Mouse (Mus musculus): ENCODE data around the gene Mindy3. TPM values are rescaled to one million over a fixed set of nuclear protein-coding genes. Genes with fewer than 3 reads are reported as not detected.

The Mindy3 gene
- total RNA-seq, 2 experiments from 2014 or later = 52.1 to 54.8 TPM

GRCm38 (mm10) chr2:12378591-12378990 lies 40.7 kb downstream of the Mindy3 start:
- no peak for DNase-seq (ENCODE audit: low spot score in 2 of 2)
- intact Hi-C loops (cut with DNase I) = no loop called here

- DNase-seq (ENCODE audit: low spot score in 2 of 2) = no peak
- intact Hi-C loops (cut with DNase I) = no loop called here
Measured at GRCm38 (mm10) chr2:12377024-12377423, 42.2 kb downstream of the Mindy3 start.

- intact Hi-C loops (cut with DNase I) = no loop called here
- DNase-seq (ENCODE audit: low spot score in 2 of 2) = no peak
Measured at GRCm38 (mm10) chr2:12372883-12373282, 46.4 kb downstream of the Mindy3 start.

- intact Hi-C loops (cut with DNase I) = no loop called here
- no peak for DNase-seq (ENCODE audit: low spot score in 2 of 2)
Measured at GRCm38 (mm10) chr2:12371401-12371800, 47.9 kb downstream of the Mindy3 start.

- DNase-seq (ENCODE audit: low spot score in 2 of 2) = no peak
- intact Hi-C loops (cut with DNase I) = no loop called here
Measured at GRCm38 (mm10) chr2:12368451-12368850, 50.8 kb downstream of the Mindy3 start.

GRCm38 (mm10) chr2:12368016-12368415 lies 51.3 kb downstream of the Mindy3 start:
- intact Hi-C loops (cut with DNase I) = no loop called here
- no peak for DNase-seq (ENCODE audit: low spot score in 2 of 2)

- intact Hi-C loops (cut with DNase I) = no loop called here
- no peak for DNase-seq (ENCODE audit: low spot score in 2 of 2)
Measured at GRCm38 (mm10) chr2:12361310-12361709, 58.0 kb downstream of the Mindy3 start.

GRCm38 (mm10) chr2:12354837-12355236 lies 64.4 kb downstream of the Mindy3 start:
- no peak for DNase-seq (ENCODE audit: low spot score in 2 of 2)
- intact Hi-C loops (cut with DNase I) = no loop called here

- intact Hi-C loops (cut with DNase I) = no loop called here
- DNase-seq (ENCODE audit: low spot score in 2 of 2) = no peak
Measured at GRCm38 (mm10) chr2:12348914-12349313, 70.4 kb downstream of the Mindy3 start.

- no peak for DNase-seq (ENCODE audit: low spot score in 2 of 2)
- intact Hi-C loops (cut with DNase I) = no loop called here
Measured at GRCm38 (mm10) chr2:12331962-12332361, 87.3 kb downstream of the Mindy3 start.

GRCm38 (mm10) chr2:12329620-12330019 lies 89.7 kb downstream of the Mindy3 start:
- DNase-seq (ENCODE audit: low spot score in 2 of 2) = no peak
- intact Hi-C loops (cut with DNase I) = no loop called here

GRCm38 (mm10) chr2:12329068-12329407 lies 90.2 kb downstream of the Mindy3 start:
- no peak for DNase-seq (ENCODE audit: low spot score in 2 of 2)
- intact Hi-C loops (cut with DNase I) = no loop called here

GRCm38 (mm10) chr2:12328355-12329067 lies 90.8 kb downstream of the Mindy3 start:
- DNase-seq (ENCODE audit: low spot score in 2 of 2) = no peak
- intact Hi-C loops (cut with DNase I) = no loop called here

GRCm38 (mm10) chr2:12327691-12328354 lies 91.4 kb downstream of the Mindy3 start:
- DNase-seq (ENCODE audit: low spot score in 2 of 2) = no peak
- intact Hi-C loops (cut with DNase I) = no loop called here

- peak in 1 of 2 experiments; percentile 26 for DNase-seq (ENCODE audit: low spot score in 2 of 2)
- intact Hi-C loops (cut with DNase I) = no loop called here
Measured at GRCm38 (mm10) chr2:12327216-12327615, 92.1 kb downstream of the Mindy3 start.

GRCm38 (mm10) chr2:12325868-12326267 lies 93.4 kb downstream of the Mindy3 start:
- DNase-seq (ENCODE audit: low spot score in 2 of 2) = no peak
- intact Hi-C loops (cut with DNase I) = no loop called here

- DNase-seq (ENCODE audit: low spot score in 2 of 2) = peak in 1 of 2 experiments; percentile 7
- intact Hi-C loops (cut with DNase I) = no loop called here
Measured at GRCm38 (mm10) chr2:12325417-12325816, 93.9 kb downstream of the Mindy3 start.

GRCm38 (mm10) chr2:12320914-12321313 lies 98.4 kb downstream of the Mindy3 start:
- intact Hi-C loops (cut with DNase I) = no loop called here
- no peak for DNase-seq (ENCODE audit: low spot score in 2 of 2)

GRCm38 (mm10) chr2:12318715-12319114 lies 100.6 kb downstream of the Mindy3 start:
- no peak for DNase-seq (ENCODE audit: low spot score in 2 of 2)

GRCm38 (mm10) chr2:12318036-12318435 lies 101.2 kb downstream of the Mindy3 start:
- intact Hi-C loops (cut with DNase I) = no loop called here
- DNase-seq (ENCODE audit: low spot score in 2 of 2) = no peak

More at GRCm38 (mm10) chr2:12318715-12319114, 100.6 kb downstream of the Mindy3 start:
- intact Hi-C loops (cut with DNase I) = no loop called here

GRCm38 (mm10) chr2:12317343-12317742 lies 101.9 kb downstream of the Mindy3 start:
- DNase-seq (ENCODE audit: low spot score in 2 of 2) = no peak

More at GRCm38 (mm10) chr2:12317343-12317742, 101.9 kb downstream of the Mindy3 start:
- intact Hi-C loops (cut with DNase I) = no loop called here
